Mouse (Mus musculus) erythroid progenitor cell, adult 5-6 weeks (primary cell): ENCODE measurements around the gene Rdh14. TPM values are rescaled to one million over a fixed set of nuclear protein-coding genes. Genes with fewer than 3 reads are reported as not detected.

ENCODE experiments used
- ATAC-seq: replicated peaks from 2 replicates; pipeline ENCODE4 v1.8.0; 2016; ENCODE audit warnings: moderate number of reproducible peaks, mild to moderate bottlenecking, moderate TSS enrichment, inconsistent platforms; ENCODE audit not compliant: poor library complexity, low FRiP score, severe bottlenecking
- total RNA-seq, 2 experiments: library from RNA; stranded (forward) in 1 of 2; stranded (reverse) in 1 of 2; fragments of 150-400 nt in 1 of 2; fragments of 186-747, 209-891 nt in 1 of 2; gene quantifications; 2 replicates each; pipeline versions ENCODE4 v1.2.3 to v1.2.4; 2015 to 2017; ENCODE audit warnings: low replicate concordance in 2 of 2

Gene Rdh14
- total RNA-seq (2015; ENCODE audit: low replicate concordance) (4.3 and 12.6 TPM in 2 replicates), total RNA-seq (2017; ENCODE audit: low replicate concordance) (2.7 and 3.6 TPM in 2 replicates)

- peak; percentile 93 for ATAC-seq
Observed at GRCm38 (mm10) chr12:10390671-10391441, at the start of gene Rdh14. Rdh14 (plus strand) TSS chr12:10390772.

DNA sequence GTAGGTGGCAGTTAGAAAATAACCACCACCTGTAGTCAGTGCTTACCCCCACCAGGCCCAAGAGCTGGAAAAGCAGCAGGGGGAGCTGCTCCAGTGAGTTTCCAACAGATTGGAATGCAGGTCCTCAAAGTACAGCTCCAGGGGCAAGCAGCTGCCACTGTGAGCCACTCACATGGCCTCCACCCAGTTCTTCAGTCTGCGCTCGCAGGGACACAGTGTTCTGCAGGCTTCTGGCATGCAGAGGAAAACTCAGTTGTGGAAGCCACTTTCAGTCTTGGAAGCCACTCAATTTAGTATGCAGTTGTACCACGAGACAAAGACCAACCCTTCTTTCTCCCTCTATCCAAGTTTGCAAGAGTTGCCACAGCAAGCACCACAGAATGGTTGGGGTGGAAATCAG, 39.9 kb upstream of the Rdh14 start:
- ATAC-seq: no peak

- ATAC-seq: no peak
Observed at GRCm38 (mm10) chr12:10357756-10358155, 32.8 kb upstream of the Rdh14 start.

DNA sequence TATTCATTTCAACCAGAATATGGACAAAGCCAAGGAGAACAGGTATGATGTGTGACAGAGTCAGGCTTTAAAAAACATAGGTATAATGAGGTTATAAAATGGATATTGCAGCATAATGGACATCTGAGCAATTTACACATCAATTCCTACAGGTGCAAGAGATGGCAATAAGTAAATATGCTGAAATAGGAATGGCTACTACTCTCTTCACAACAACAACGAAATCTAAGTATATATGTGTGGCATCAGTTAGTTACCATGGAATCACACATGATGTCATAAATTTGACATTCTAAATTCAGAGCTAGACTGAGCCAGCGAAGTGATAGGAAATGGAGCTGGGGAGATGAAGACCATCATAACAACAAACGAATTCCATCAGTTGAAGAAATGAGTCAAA, 20.9 kb upstream of the Rdh14 start, which contains the start of gene Nt5c1b:
Gene Nt5c1b, plus strand, starts transcription at position 301 of the 400 bp plus-strand sequence.
- ATAC-seq: no peak

- ATAC-seq: no peak
Observed at GRCm38 (mm10) chr12:10400788-10401187, 10.2 kb downstream of the Rdh14 start.

GRCm38 (mm10) chr12:10402421-10403115, 12.0 kb downstream of the Rdh14 start:
- no peak for ATAC-seq

- ATAC-seq: no peak
Observed at GRCm38 (mm10) chr12:10410511-10411179, 20.1 kb downstream of the Rdh14 start.

- ATAC-seq: no peak
Observed at GRCm38 (mm10) chr12:10411453-10411852, 20.9 kb downstream of the Rdh14 start.

DNA sequence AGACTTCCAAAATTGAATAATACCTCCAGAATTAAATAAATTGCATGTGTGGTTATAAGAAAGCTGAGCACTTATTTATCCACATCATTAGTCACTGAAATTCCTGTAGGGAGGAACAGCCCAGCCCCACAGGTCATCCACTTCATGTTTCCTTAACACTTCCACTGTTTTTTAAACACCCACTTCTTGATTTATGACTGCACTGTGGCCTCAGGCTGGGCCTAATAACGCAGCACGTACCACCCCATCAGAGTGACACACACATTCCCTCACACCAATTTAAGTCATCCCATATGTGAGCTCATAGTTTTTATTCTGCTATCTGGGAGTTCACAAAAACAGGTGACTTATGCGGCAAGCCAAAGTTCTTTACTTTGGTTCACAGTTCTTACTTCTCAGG, 31.8 kb downstream of the Rdh14 start:
- no peak for ATAC-seq

- ATAC-seq: no peak
Observed at GRCm38 (mm10) chr12:10425982-10426863, 35.7 kb downstream of the Rdh14 start.

GRCm38 (mm10) chr12:10430999-10431398, 40.4 kb downstream of the Rdh14 start:
- ATAC-seq: no peak

GRCm38 (mm10) chr12:10438054-10439001, 47.8 kb downstream of the Rdh14 start:
- no peak for ATAC-seq

- no peak for ATAC-seq
Observed at GRCm38 (mm10) chr12:10439483-10440235, 49.1 kb downstream of the Rdh14 start.

Other genes with a start within 250 kb of the Rdh14 start
- gene Nt5c1b, start 20.8 kb upstream of the Rdh14 start, total RNA-seq (2015; ENCODE audit: low replicate concordance): not detected in 2 replicates
- gene Nt5c1b, start 20.8 kb upstream of the Rdh14 start, total RNA-seq (2017; ENCODE audit: low replicate concordance): not detected in 2 replicates